Mouse (Mus musculus) lung, adult 2 months (tissue): Measurements from ENCODE around the gene Hoxc10.

Experiments used
- CTCF ChIP-seq: fragments of 200-500 bp; IDR thresholded peaks from 2 replicates; pipeline ENCODE4 v1.5.1; 2011; ENCODE audit warnings: mild to moderate bottlenecking, low read length, control low read depth; ENCODE audit not compliant: insufficient read depth
- POLR2A ChIP-seq: fragments of 200-500 bp; IDR thresholded peaks from 2 replicates; pipeline ENCODE4 v1.6.1; 2011; ENCODE audit warnings: low read depth, mild to moderate bottlenecking, control low read depth, low read length, borderline replicate concordance; ENCODE audit errors: extremely low read depth

DNA sequence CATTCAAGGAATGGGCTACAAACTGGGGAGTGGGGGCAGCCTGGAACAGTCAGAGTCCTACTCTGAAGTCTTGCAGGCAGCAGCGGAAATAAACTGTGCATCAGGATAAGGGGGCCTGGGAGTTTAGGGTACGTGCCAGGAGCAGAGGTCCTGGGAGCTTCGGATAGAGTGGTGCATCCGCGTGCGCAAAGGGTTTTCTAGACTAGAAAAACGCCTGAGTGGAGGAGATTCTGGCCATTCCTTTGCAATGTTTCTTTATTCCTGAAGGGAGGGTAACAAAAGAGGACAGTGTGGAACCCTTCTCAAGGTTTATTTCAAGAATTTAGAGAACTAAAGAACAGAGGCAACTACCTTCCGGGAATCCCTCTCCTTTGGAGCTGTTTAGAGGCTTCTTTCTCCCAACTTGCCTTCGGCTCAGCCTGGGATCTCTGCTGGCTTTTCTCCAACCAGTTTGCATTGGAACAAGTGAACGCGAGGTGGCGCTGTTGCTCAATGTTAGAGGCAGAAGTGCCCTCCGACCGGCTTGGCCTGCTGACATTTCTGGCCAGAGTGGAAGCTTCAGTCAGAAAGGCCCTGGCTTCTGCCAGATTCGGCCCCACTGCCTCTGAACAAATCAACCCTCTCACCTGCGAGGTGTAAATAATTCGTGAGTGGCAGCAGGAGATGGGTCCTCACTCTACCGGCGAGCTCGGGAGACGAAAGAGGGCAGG lies 20.7 kb downstream of the Hoxc10 start:
- TF ChIP-seq CTCF (peak; percentile 94), POLR2A (no peak)
